Mouse (Mus musculus) E14TG2a.4 (cell line): ENCODE measurements around the gene D430042O09Rik.

ENCODE experiments used
- H3K27me3 ChIP-seq: 2 replicates; pipeline ENCODE4 v1.6.1; 2014; ENCODE audit warnings: low read length, control low read depth; ENCODE audit not compliant: insufficient read depth
- H3K36me3 ChIP-seq: 2 replicates; pipeline ENCODE4 v1.6.1; 2014; ENCODE audit warnings: low read length, control low read depth; ENCODE audit not compliant: insufficient read depth
- H3K4me1 ChIP-seq: replicated peaks from 2 replicates; pipeline ENCODE4 v1.6.1; 2014; ENCODE audit warnings: low read depth, low read length, control low read depth
- H3K4me3 ChIP-seq: replicated peaks from 2 replicates; pipeline ENCODE4 v1.5.1; 2014; ENCODE audit warnings: mild to moderate bottlenecking, low read length
- H3K9me3 ChIP-seq: 2 replicates; pipeline ENCODE4 v1.6.1; 2014; ENCODE audit warnings: low read length, control low read depth
- CTCF ChIP-seq: conservative IDR thresholded peaks from 2 replicates; pipeline ENCODE4 v1.5.1; 2014; ENCODE audit warnings: low read length
- NANOG ChIP-seq: IDR thresholded peaks from 2 replicates; pipeline ENCODE4 v1.6.1; 2014; ENCODE audit warnings: borderline replicate concordance, low read length, mixed read lengths
- POU5F1 ChIP-seq: IDR thresholded peaks from 2 replicates; pipeline ENCODE4 v1.6.1; 2014; ENCODE audit warnings: low read length, borderline replicate concordance

D430042O09Rik gene

DNA sequence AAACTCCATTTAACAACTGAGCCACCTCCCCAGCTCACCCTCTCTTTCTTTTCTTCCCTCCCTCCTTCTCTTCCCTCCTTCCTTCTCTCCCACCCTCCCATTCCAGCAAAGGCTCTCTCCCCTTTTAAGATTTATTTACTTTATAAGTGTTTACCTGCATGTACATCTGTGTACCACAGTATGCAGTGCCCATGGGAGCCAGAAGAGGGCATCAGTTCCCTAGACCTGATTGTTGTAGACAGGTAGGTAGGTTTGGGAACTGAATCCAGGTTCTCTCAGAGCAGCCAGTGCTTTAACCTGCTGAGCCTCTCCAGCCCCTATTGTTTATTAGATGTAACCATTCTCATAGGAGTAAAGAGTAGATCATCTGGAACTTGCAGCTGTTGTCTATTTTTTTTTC, 14.4 kb downstream of the D430042O09Rik start:
- TF ChIP-seq CTCF = peak; percentile 77
- TF ChIP-seq NANOG = no peak
- TF ChIP-seq POU5F1 = no peak
- no peaks in the 10 kb centered on the region for H3K9me3 ChIP-seq
- no peaks in the 10 kb centered on the region for H3K27me3 ChIP-seq
- no peak overlapping the region for H3K4me3 ChIP-seq
- peaks cover 5% of the 10 kb centered on the region for H3K4me1 ChIP-seq
- H3K36me3 ChIP-seq = no peaks in the 10 kb centered on the region

DNA sequence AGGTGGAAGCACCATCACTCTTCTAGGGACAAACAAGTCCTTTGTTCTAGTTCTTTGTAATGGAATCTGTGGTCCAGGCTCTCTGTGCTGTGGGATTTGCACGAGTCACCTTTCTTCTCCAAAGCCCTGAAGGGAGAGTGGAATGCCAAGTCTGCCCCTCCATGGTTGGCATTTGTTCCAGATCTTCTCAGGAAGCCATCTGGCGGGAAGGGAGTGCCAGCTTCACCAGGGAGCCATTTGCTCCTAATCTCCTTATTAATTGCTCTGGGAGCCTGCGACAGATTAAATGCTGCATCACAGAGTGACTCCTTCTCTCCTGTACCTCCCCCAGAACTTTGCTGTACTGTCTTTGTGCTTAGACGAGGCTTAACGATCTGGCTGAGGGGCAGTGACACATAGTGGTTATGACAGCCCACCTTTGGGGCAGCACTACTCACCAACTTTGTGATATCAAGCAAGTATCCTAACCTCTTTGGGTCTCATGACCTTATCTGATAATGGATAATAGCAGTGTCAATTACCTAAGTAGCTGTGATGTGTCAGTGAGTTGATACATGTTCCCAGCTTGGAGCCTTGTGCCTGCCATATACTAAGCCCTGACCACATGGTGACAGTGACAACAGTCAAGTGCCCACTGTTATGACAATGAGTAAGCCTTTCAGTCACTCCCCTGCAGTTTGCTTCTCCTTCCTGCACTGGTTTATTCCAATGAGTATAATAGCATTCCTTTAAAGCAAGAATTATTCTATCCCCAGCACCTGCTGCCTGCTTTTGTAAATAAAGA, 15.7 kb downstream of the D430042O09Rik start:
- no peaks in the 10 kb centered on the region for H3K9me3 ChIP-seq
- no peaks in the 10 kb centered on the region for H3K27me3 ChIP-seq
- H3K4me3 ChIP-seq = no peak overlapping the region
- TF ChIP-seq CTCF (no peak), POU5F1 (no peak), NANOG (no peak)
- no peaks in the 10 kb centered on the region for H3K36me3 ChIP-seq
- H3K4me1 ChIP-seq = peaks cover 3% of the 10 kb centered on the region; the same call in 1 of the 2 replicates

DNA sequence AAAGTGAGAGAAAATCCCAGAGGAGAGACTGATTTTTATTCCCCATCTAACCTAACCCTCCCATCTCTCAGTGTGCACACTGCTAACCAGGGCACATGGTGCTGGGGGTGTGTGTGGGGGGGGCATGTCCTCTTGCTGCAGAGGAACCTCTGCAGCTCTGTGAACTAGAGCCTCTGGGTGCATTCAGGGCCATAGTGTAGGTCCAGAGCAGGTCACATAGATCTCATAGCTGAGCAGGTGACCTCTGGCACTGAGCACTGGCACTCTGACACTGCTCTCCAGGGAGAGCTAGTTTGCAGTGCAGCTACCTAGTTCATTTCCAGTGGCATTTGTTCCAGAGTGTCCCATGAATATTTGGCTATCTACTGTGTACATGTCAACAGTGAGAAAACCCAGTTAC, 24.0 kb downstream of the D430042O09Rik start:
- TF ChIP-seq NANOG = no peak
- no peak for TF ChIP-seq POU5F1
- TF ChIP-seq CTCF = no peak
- H3K36me3 ChIP-seq = no peaks in the 10 kb centered on the region
- no peaks in the 10 kb centered on the region for H3K9me3 ChIP-seq
- no peaks in the 10 kb centered on the region for H3K4me1 ChIP-seq
- no peak overlapping the region for H3K4me3 ChIP-seq
- no peaks in the 10 kb centered on the region for H3K27me3 ChIP-seq

DNA sequence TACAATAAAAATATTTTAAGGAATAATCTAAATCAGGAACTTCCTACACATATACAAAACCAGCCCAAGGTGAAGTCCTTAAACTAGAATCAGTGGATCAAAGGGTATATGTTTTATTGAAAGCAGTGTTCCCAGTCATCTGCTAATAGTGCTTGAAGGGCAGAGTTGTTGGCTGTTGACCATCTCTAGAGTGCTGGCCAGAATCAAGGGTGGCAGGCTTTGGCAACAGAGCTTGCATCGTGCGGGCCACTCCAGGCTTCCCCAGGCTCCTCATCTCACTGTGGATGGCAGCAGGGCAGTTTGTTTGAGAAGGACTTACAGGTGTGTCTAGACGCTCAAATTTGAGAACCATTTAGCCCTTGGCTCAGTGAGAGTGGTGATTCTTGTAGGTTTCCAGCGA, 26.1 kb downstream of the D430042O09Rik start:
- no peak overlapping the region for H3K4me3 ChIP-seq
- H3K4me1 ChIP-seq = no peaks in the 10 kb centered on the region
- H3K9me3 ChIP-seq = no peaks in the 10 kb centered on the region
- H3K36me3 ChIP-seq = no peaks in the 10 kb centered on the region
- TF ChIP-seq CTCF (no peak), NANOG (no peak), POU5F1 (no peak)
- no peaks in the 10 kb centered on the region for H3K27me3 ChIP-seq

DNA sequence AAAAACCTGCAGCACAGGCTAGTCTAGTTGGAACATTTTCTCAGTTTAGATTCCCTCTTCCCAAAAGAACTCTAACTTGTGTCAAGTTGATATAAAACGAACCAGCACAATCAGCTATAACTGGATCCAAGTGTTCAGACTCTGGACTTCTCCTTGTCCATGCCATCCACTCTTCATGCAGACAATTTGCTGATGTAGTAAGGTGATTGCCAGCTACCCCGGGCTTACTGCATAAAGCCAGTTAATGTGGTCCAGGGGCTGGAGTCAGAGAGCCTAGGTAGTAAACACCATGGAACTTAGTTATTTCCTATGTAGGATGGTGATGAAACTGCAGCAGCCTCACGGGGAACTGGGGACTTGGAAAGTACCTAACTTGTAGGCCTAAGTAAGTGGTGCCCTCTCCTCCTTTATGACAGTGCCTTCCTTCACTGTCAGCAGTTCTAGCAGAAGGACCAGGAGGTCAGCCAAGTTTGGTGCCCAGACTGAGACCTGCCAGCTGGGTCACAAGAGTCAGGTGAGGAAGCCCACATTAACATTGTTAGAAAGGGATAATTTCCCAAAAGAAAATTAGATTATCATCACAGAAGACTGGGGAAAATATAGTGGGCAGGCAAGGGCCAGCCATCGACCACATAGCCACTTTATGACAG, 28.8 kb downstream of the D430042O09Rik start:
- Histone ChIP-seq H3K27me3 (no peaks in the 10 kb centered on the region), H3K4me3 (no peak overlapping the region), H3K9me3 (no peaks in the 10 kb centered on the region), H3K36me3 (no peaks in the 10 kb centered on the region), H3K4me1 (no peaks in the 10 kb centered on the region)
- TF ChIP-seq NANOG (no peak), POU5F1 (no peak), CTCF (no peak)

DNA sequence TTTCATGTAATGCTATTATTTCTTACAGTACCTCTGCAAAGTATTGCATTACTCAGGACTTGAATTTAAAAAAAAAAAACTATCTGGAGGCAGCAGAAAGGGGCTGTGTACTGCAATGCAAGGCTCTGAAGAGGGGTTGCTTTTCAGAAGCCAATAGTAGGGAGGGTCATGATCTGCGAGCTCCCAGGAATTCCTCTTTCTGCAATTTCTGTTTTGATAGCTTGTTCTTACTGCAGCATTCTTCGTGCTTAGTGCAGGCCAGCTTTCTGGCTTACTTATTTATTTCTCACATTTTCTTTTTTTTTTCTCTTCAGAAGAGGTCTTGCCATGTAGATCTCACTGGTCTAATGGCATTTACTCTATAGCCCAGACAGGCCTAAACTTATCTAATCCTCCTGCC, 32.8 kb downstream of the D430042O09Rik start:
- H3K4me1 ChIP-seq = no peaks in the 10 kb centered on the region
- TF ChIP-seq CTCF (no peak), NANOG (no peak), POU5F1 (no peak)
- no peaks in the 10 kb centered on the region for H3K36me3 ChIP-seq
- no peaks in the 10 kb centered on the region for H3K9me3 ChIP-seq
- no peaks in the 10 kb centered on the region for H3K27me3 ChIP-seq
- no peak overlapping the region for H3K4me3 ChIP-seq

DNA sequence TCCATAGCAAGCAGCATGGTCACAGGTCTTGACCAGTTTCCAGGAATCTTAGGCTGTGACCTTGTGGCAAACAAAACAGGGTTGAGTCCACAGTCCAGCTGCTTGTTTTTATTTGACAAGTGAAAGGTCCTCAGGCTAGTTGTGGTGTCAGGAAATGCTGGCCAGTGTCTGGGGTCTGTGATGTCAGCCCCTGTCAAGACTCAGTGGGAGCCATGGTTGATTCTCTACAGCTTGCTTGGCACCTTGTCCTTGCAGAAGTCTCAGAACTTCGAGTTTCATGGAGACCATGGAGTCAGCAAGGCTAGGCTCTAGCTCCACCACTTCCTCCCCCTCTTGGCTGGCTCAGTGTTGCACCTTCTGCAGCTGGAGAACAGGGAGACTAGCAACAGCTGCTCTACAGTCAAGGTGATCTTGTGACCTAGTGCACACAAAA, 33.6 kb downstream of the D430042O09Rik start:
- H3K27me3 ChIP-seq = no peaks in the 10 kb centered on the region
- no peaks in the 10 kb centered on the region for H3K9me3 ChIP-seq
- no peaks in the 10 kb centered on the region for H3K4me1 ChIP-seq
- H3K4me3 ChIP-seq = no peak overlapping the region
- H3K36me3 ChIP-seq = no peaks in the 10 kb centered on the region
- no peak for TF ChIP-seq CTCF
- no peak for TF ChIP-seq POU5F1
- TF ChIP-seq NANOG = no peak

DNA sequence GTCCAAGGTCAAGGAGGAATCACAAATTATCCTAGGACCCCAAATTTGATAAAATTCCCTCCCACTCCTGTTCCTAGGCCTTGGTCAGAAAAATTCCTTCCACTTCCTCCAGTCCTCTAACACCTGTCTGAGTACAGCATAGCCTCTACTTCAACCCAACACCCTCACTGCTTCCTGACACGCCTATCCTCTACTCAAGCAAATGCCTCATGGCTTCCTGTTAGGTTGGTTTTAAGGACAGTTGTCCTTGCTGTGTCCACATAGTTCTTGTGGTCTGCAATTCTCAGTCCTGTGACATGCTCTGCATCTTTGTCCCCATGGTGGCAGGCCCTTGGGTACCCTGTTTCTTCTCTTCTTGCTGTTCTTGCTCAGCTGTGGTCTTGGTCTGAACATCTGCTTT, 37.1 kb downstream of the D430042O09Rik start:
- H3K4me3 ChIP-seq = no peak overlapping the region
- no peak for TF ChIP-seq POU5F1
- TF ChIP-seq CTCF = no peak
- TF ChIP-seq NANOG = no peak

More for the DNA sequence above, 37.1 kb downstream of the D430042O09Rik start:
- Histone ChIP-seq H3K27me3 (no peaks in the 10 kb centered on the region), H3K9me3 (no peaks in the 10 kb centered on the region), H3K4me1 (peaks cover 7% of the 10 kb centered on the region), H3K36me3 (no peaks in the 10 kb centered on the region)
